Mouse (Mus musculus) NIH3T3 (cell line): Measurements from ENCODE around the gene Tmem169.
A peak's percentile ranks its signal among the peaks of the same experiment; 100 is the strongest.

Source experiments
- DNase-seq: peaks from one replicate; pipeline ENCODE4 v3.0.0-alpha.2; 2012; ENCODE audit warnings: low read depth

Tmem169 gene

GRCm38 (mm10) chr1:72286904-72287303 lies 2.7 kb downstream of the Tmem169 start:
- DNase-seq: no peak

GRCm38 (mm10) chr1:72287893-72288292 lies 3.7 kb downstream of the Tmem169 start:
- no peak for DNase-seq

GRCm38 (mm10) chr1:72288527-72289150 lies 4.5 kb downstream of the Tmem169 start:
- DNase-seq: no peak

GRCm38 (mm10) chr1:72290896-72291295 lies 6.7 kb downstream of the Tmem169 start:
- peak; percentile 73 for DNase-seq

- peak; percentile 9 for DNase-seq
Measured at GRCm38 (mm10) chr1:72291421-72291820, 7.3 kb downstream of the Tmem169 start.

GRCm38 (mm10) chr1:72291925-72292324 lies 7.8 kb downstream of the Tmem169 start:
- DNase-seq: no peak

GRCm38 (mm10) chr1:72293869-72294663 lies 9.9 kb downstream of the Tmem169 start:
- no peak for DNase-seq

GRCm38 (mm10) chr1:72295746-72296145 lies 11.6 kb downstream of the Tmem169 start:
- peak; percentile 46 for DNase-seq

- DNase-seq: no peak
Measured at GRCm38 (mm10) chr1:72301845-72302244, 17.7 kb downstream of the Tmem169 start.

GRCm38 (mm10) chr1:72306241-72306640 lies 22.1 kb downstream of the Tmem169 start:
- DNase-seq: no peak

GRCm38 (mm10) chr1:72306679-72307181 lies 22.6 kb downstream of the Tmem169 start:
- DNase-seq: peak; percentile 76

GRCm38 (mm10) chr1:72307317-72307798 lies 23.2 kb downstream of the Tmem169 start, which contains the start of gene Xrcc5:
TSS of gene Xrcc5 (plus strand) at chr1:72307421.
- DNase-seq: peak; percentile 97

- no peak for DNase-seq
Measured at GRCm38 (mm10) chr1:72308919-72309318, 24.8 kb downstream of the Tmem169 start.

- peak; percentile 60 for DNase-seq
Measured at GRCm38 (mm10) chr1:72309744-72310424, 25.7 kb downstream of the Tmem169 start.

GRCm38 (mm10) chr1:72312701-72313398 lies 28.7 kb downstream of the Tmem169 start:
- DNase-seq: no peak

- peak; percentile 82 for DNase-seq
Measured at GRCm38 (mm10) chr1:72313399-72314039, 29.4 kb downstream of the Tmem169 start.

GRCm38 (mm10) chr1:72315447-72315846 lies 31.3 kb downstream of the Tmem169 start:
- DNase-seq: no peak

GRCm38 (mm10) chr1:72316409-72316808 lies 32.2 kb downstream of the Tmem169 start:
- DNase-seq: no peak

- DNase-seq: no peak
Measured at GRCm38 (mm10) chr1:72316901-72317300, 32.7 kb downstream of the Tmem169 start.

- DNase-seq: no peak
Measured at GRCm38 (mm10) chr1:72320759-72321158, 36.6 kb downstream of the Tmem169 start.

- DNase-seq: no peak
Measured at GRCm38 (mm10) chr1:72323248-72323647, 39.1 kb downstream of the Tmem169 start.
